Mouse (Mus musculus) intestine, embryonic 15.5 days (tissue): Measurements from ENCODE around the gene Cadm1. TPM values are rescaled to one million over a fixed set of nuclear protein-coding genes. Genes with fewer than 3 reads are reported as not detected.

ENCODE experiments used
- ATAC-seq: fragments of 200-750 bp; cut with Nextera tagmentation; 2 replicates; pipeline ENCODE4 v1.8.0; 2017; ENCODE audit warnings: moderate TSS enrichment, moderate library complexity
- H3K27ac ChIP-seq: fragments of 300-500 bp; sonication (generic); 2 replicates; pipeline ENCODE4 v1.5.1; 2015; ENCODE audit warnings: mild to moderate bottlenecking, inconsistent platforms
- H3K27me3 ChIP-seq: fragments of 300-500 bp; sonication (generic); replicated peaks from 2 replicates; pipeline ENCODE4 v1.6.1; 2015; ENCODE audit warnings: inconsistent platforms
- H3K36me3 ChIP-seq: fragments of 300-500 bp; sonication (generic); 2 replicates; pipeline ENCODE4 v1.6.1; 2015; ENCODE audit warnings: inconsistent platforms
- H3K4me1 ChIP-seq: fragments of 300-500 bp; sonication (generic); replicated peaks from 2 replicates; pipeline ENCODE4 v1.6.1; 2015; ENCODE audit warnings: inconsistent platforms
- H3K4me2 ChIP-seq: fragments of 300-500 bp; sonication (generic); replicated peaks from 2 replicates; pipeline ENCODE4 v1.6.1; 2015; ENCODE audit warnings: mild to moderate bottlenecking, inconsistent platforms
- H3K4me3 ChIP-seq: fragments of 300-500 bp; sonication (generic); replicated peaks from 2 replicates; pipeline ENCODE4 v1.5.1; 2015; ENCODE audit warnings: inconsistent platforms
- H3K9ac ChIP-seq: fragments of 300-500 bp; sonication (generic); 2 replicates; pipeline ENCODE4 v1.6.1; 2015; ENCODE audit warnings: inconsistent platforms
- H3K9me3 ChIP-seq: fragments of 300-500 bp; sonication (generic); 2 replicates; pipeline ENCODE4 v1.6.1; 2016; ENCODE audit warnings: inconsistent platforms
- WGBS: fragments of 180-500 bp; shearing (Covaris S2); methylation state at CpG from one replicate; pipeline ENCODE4 v1.1.7; 2015; 5-methylcytosine and 5-hydroxymethylcytosine counted together
- polyA plus RNA-seq: library from polyadenylated mRNA; unstranded; fragments of >200 nt; fragmentation: Nextera tagmentation; extraction: Ambion mirVana; gene quantifications from 2 replicates; pipeline ENCODE4 v1.2.1, GENCODE M21; 2015

Gene Cadm1
- polyA plus RNA-seq, 1 experiment from 2014 or later, result 45.7 TPM

GRCm38 (mm10) chr9:47733780-47734451, 203.9 kb downstream of the Cadm1 start:
- Histone ChIP-seq H3K27me3 (no peaks in the 10 kb centered on the region), H3K4me1 (no peaks in the 10 kb centered on the region), H3K9me3 (no peaks in the 10 kb centered on the region), H3K9ac (no peak overlapping the region), H3K4me2 (no peak overlapping the region), H3K27ac (no peak overlapping the region), H3K4me3 (no peak overlapping the region), H3K36me3 (no peaks in the 10 kb centered on the region)
- WGBS, result 80% methylated on average over 13 of the region's 13 CpGs
- no peak for ATAC-seq

- Histone ChIP-seq H3K4me1 (no peaks in the 10 kb centered on the region), H3K9me3 (no peaks in the 10 kb centered on the region), H3K4me2 (no peak overlapping the region), H3K9ac (no peak overlapping the region), H3K36me3 (no peaks in the 10 kb centered on the region), H3K4me3 (no peak overlapping the region), H3K27ac (no peak overlapping the region), H3K27me3 (no peaks in the 10 kb centered on the region)
- ATAC-seq, result no peak
- WGBS, result 87% methylated on average over 5 of the region's 5 CpGs
These were observed 204.9 kb downstream of the Cadm1 start for GRCm38 (mm10) chr9:47734905-47735304.

- WGBS, result 68% methylated on average over 4 of the region's 4 CpGs
- Histone ChIP-seq H3K27ac (no peak overlapping the region), H3K36me3 (no peaks in the 10 kb centered on the region), H3K4me3 (no peak overlapping the region), H3K4me2 (no peak overlapping the region), H3K27me3 (no peaks in the 10 kb centered on the region), H3K9me3 (no peaks in the 10 kb centered on the region), H3K9ac (no peak overlapping the region), H3K4me1 (no peaks in the 10 kb centered on the region)
- no peak for ATAC-seq
These were observed 208.8 kb downstream of the Cadm1 start for GRCm38 (mm10) chr9:47738799-47739198.

- no peaks in the 10 kb centered on the region for H3K9me3 ChIP-seq
- H3K4me1 ChIP-seq, result no peaks in the 10 kb centered on the region
- H3K9ac ChIP-seq, result no peak overlapping the region
- no peaks in the 10 kb centered on the region for H3K36me3 ChIP-seq
- no peak for ATAC-seq
- H3K4me3 ChIP-seq, result no peak overlapping the region
- no peak overlapping the region for H3K27ac ChIP-seq
- H3K27me3 ChIP-seq, result no peaks in the 10 kb centered on the region
- no peak overlapping the region for H3K4me2 ChIP-seq
- 28% methylated on average over 7 of the region's 7 CpGs for WGBS
These were observed 209.3 kb downstream of the Cadm1 start for GRCm38 (mm10) chr9:47739276-47739675.

- H3K9ac ChIP-seq, result no peak overlapping the region
- no peak overlapping the region for H3K27ac ChIP-seq
- no peak overlapping the region for H3K4me2 ChIP-seq
- no peak overlapping the region for H3K4me3 ChIP-seq
- H3K9me3 ChIP-seq, result no peaks in the 10 kb centered on the region
- 84% methylated on average over 3 of the region's 3 CpGs for WGBS
- no peaks in the 10 kb centered on the region for H3K4me1 ChIP-seq
- no peaks in the 10 kb centered on the region for H3K36me3 ChIP-seq
- ATAC-seq, result no peak
- no peaks in the 10 kb centered on the region for H3K27me3 ChIP-seq
These were observed 211.8 kb downstream of the Cadm1 start for GRCm38 (mm10) chr9:47741751-47742150.

GRCm38 (mm10) chr9:47744916-47745315, 214.9 kb downstream of the Cadm1 start:
- Histone ChIP-seq H3K27me3 (no peaks in the 10 kb centered on the region), H3K4me1 (no peaks in the 10 kb centered on the region), H3K9ac (no peak overlapping the region), H3K36me3 (no peaks in the 10 kb centered on the region), H3K27ac (no peak overlapping the region), H3K9me3 (no peaks in the 10 kb centered on the region), H3K4me3 (no peak overlapping the region), H3K4me2 (no peak overlapping the region)
- ATAC-seq, result no peak
- 83% methylated on average over 3 of the region's 3 CpGs for WGBS

GRCm38 (mm10) chr9:47745716-47746115, 215.7 kb downstream of the Cadm1 start:
- H3K27me3 ChIP-seq, result no peaks in the 10 kb centered on the region
- no peak overlapping the region for H3K9ac ChIP-seq
- H3K9me3 ChIP-seq, result no peaks in the 10 kb centered on the region
- no peak overlapping the region for H3K4me3 ChIP-seq
- H3K36me3 ChIP-seq, result no peaks in the 10 kb centered on the region
- no peak overlapping the region for H3K27ac ChIP-seq
- 89% methylated on average over 7 of the region's 7 CpGs for WGBS
- no peaks in the 10 kb centered on the region for H3K4me1 ChIP-seq
- ATAC-seq, result no peak
- H3K4me2 ChIP-seq, result no peak overlapping the region

GRCm38 (mm10) chr9:47749160-47749559, 219.2 kb downstream of the Cadm1 start:
- Histone ChIP-seq H3K27me3 (no peaks in the 10 kb centered on the region), H3K4me3 (no peak overlapping the region), H3K4me1 (no peaks in the 10 kb centered on the region), H3K27ac (no peak overlapping the region), H3K36me3 (no peaks in the 10 kb centered on the region), H3K4me2 (no peak overlapping the region), H3K9ac (no peak overlapping the region), H3K9me3 (no peaks in the 10 kb centered on the region)
- WGBS, result 75% methylated on average over 5 of the region's 5 CpGs
- no peak for ATAC-seq

- Histone ChIP-seq H3K4me3 (no peak overlapping the region), H3K4me2 (no peak overlapping the region)
- WGBS, result 42% methylated on average over 5 of the region's 5 CpGs
These were observed 222.5 kb downstream of the Cadm1 start for GRCm38 (mm10) chr9:47752516-47752915.

GRCm38 (mm10) chr9:47753127-47753526, 223.2 kb downstream of the Cadm1 start:
- H3K4me3 ChIP-seq, result no peak overlapping the region
- WGBS, result 73% methylated on average over 7 of the region's 7 CpGs
- ATAC-seq, result no peak
- no peak overlapping the region for H3K4me2 ChIP-seq
- no peak overlapping the region for H3K27ac ChIP-seq
- no peak overlapping the region for H3K9ac ChIP-seq
- no peaks in the 10 kb centered on the region for H3K4me1 ChIP-seq
- no peaks in the 10 kb centered on the region for H3K27me3 ChIP-seq
- H3K9me3 ChIP-seq, result no peaks in the 10 kb centered on the region
- H3K36me3 ChIP-seq, result no peaks in the 10 kb centered on the region

More at GRCm38 (mm10) chr9:47752516-47752915, 222.5 kb downstream of the Cadm1 start:
- Histone ChIP-seq H3K27ac (no peak overlapping the region), H3K4me1 (no peaks in the 10 kb centered on the region), H3K9ac (no peak overlapping the region), H3K27me3 (no peaks in the 10 kb centered on the region), H3K9me3 (no peaks in the 10 kb centered on the region), H3K36me3 (no peaks in the 10 kb centered on the region)
- ATAC-seq, result no peak

GRCm38 (mm10) chr9:47755119-47755518, 225.1 kb downstream of the Cadm1 start:
- H3K9me3 ChIP-seq, result no peaks in the 10 kb centered on the region
- no peaks in the 10 kb centered on the region for H3K27me3 ChIP-seq
- no peaks in the 10 kb centered on the region for H3K36me3 ChIP-seq
- WGBS, result 69% methylated on average over 12 of the region's 12 CpGs
- H3K27ac ChIP-seq, result no peak overlapping the region
- H3K4me3 ChIP-seq, result no peak overlapping the region
- no peaks in the 10 kb centered on the region for H3K4me1 ChIP-seq
- no peak for ATAC-seq
- H3K4me2 ChIP-seq, result no peak overlapping the region
- no peak overlapping the region for H3K9ac ChIP-seq

- no peaks in the 10 kb centered on the region for H3K27me3 ChIP-seq
- no peak overlapping the region for H3K4me3 ChIP-seq
- H3K4me1 ChIP-seq, result no peaks in the 10 kb centered on the region
- ATAC-seq, result no peak
- WGBS, result 85% methylated on average over 2 of the region's 2 CpGs
- no peak overlapping the region for H3K9ac ChIP-seq
- H3K9me3 ChIP-seq, result no peaks in the 10 kb centered on the region
- H3K27ac ChIP-seq, result no peak overlapping the region
- H3K36me3 ChIP-seq, result no peaks in the 10 kb centered on the region
- H3K4me2 ChIP-seq, result no peak overlapping the region
These were observed 227.8 kb downstream of the Cadm1 start for GRCm38 (mm10) chr9:47757798-47758197.

- 59% methylated on average over 3 of the region's 3 CpGs for WGBS
These were observed 228.3 kb downstream of the Cadm1 start for GRCm38 (mm10) chr9:47758320-47758719.

More at GRCm38 (mm10) chr9:47758320-47758719, 228.3 kb downstream of the Cadm1 start:
- Histone ChIP-seq H3K4me3 (no peak overlapping the region), H3K27ac (no peak overlapping the region), H3K4me1 (no peaks in the 10 kb centered on the region), H3K4me2 (no peak overlapping the region), H3K9me3 (no peaks in the 10 kb centered on the region), H3K27me3 (no peaks in the 10 kb centered on the region), H3K9ac (no peak overlapping the region), H3K36me3 (no peaks in the 10 kb centered on the region)
- ATAC-seq, result no peak
